Mouse (Mus musculus) gastrocnemius, adult 2 months (tissue): Measurements from ENCODE around the gene Usp29. TPM values are rescaled to one million over a fixed set of nuclear protein-coding genes. Genes with fewer than 3 reads are reported as not detected.
A peak's percentile ranks its signal among the peaks of the same experiment; 100 is the strongest.

Experiments
- DNase-seq: peaks from one replicate; pipeline ENCODE4 v3.0.0; 2022
- H3K27ac ChIP-seq: fragments of 200-600 bp; 2 replicates; pipeline ENCODE4 v1.8.1; 2022; ENCODE audit warnings: mild to moderate bottlenecking
- H3K4me3 ChIP-seq: fragments of 200-600 bp; 2 replicates; pipeline ENCODE4 v1.8.1; 2022; ENCODE audit warnings: mild to moderate bottlenecking, moderate library complexity
- CTCF ChIP-seq: fragments of 200-600 bp; IDR thresholded peaks from 2 replicates; pipeline ENCODE4 v1.8.1; 2022; ENCODE audit warnings: antibody characterized with exemption, mild to moderate bottlenecking, moderate library complexity
- intact Hi-C: fragments of 180-260 bp; cut with DNase I; formaldehyde crosslinking; loops from one replicate; pipeline ENCODE4 v1.15.1; 2025
- total RNA-seq, 2 experiments: library from RNA; stranded (reverse); gene quantifications; 2 replicates each; pipeline ENCODE4 v1.2.3; 2021

Gene Usp29
- total RNA-seq, 2 experiments from 2014 or later = 0.05 to 0.14 TPM

DNA sequence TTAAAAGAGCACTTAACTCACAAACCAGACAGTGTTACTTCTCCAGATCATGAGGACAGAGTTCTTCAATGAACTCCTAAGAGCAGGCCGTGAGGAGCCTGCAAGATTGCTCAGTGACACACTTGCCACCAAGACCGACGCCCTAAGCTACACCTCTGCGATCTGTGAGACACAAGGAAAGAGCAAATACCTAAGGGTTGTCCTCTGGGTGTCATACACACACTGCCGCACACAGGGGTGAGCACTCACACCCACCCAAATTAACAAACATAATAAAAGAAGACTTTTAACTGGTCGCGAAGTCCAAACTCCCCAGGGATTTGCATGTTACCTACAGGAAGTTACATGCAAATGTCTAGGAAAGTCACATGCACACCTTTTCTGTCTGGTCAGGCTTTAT, 170.3 kb downstream of the Usp29 start:
- Histone ChIP-seq H3K4me3 (no peak overlapping the region), H3K27ac (no peak overlapping the region)
- DNase-seq = no peak
- no peak for TF ChIP-seq CTCF
- intact Hi-C loops = no loop called here

- H3K4me3 ChIP-seq = no peak overlapping the region
- no peak overlapping the region for H3K27ac ChIP-seq
- intact Hi-C loops = no loop called here
- no peak for TF ChIP-seq CTCF
- DNase-seq = no peak
Observed at GRCm38 (mm10) chr7:6903489-6903888, 173.1 kb downstream of the Usp29 start.

- intact Hi-C loops = loop anchor here (10.0 kb wide), 1 partner anchor 86 kb away; no protein-coding TSS in a partner anchor
- TF ChIP-seq CTCF = no peak
- no peak overlapping the region for H3K4me3 ChIP-seq
- no peak for DNase-seq
- no peak overlapping the region for H3K27ac ChIP-seq
Observed at GRCm38 (mm10) chr7:6910527-6910926, 180.1 kb downstream of the Usp29 start.

GRCm38 (mm10) chr7:6911731-6912130, 181.4 kb downstream of the Usp29 start:
- Histone ChIP-seq H3K27ac (no peak overlapping the region), H3K4me3 (no peak overlapping the region)
- DNase-seq = no peak
- intact Hi-C loops = loop anchor here (10.0 kb wide), 1 partner anchor 87 kb away; no protein-coding TSS in a partner anchor
- TF ChIP-seq CTCF = no peak

DNA sequence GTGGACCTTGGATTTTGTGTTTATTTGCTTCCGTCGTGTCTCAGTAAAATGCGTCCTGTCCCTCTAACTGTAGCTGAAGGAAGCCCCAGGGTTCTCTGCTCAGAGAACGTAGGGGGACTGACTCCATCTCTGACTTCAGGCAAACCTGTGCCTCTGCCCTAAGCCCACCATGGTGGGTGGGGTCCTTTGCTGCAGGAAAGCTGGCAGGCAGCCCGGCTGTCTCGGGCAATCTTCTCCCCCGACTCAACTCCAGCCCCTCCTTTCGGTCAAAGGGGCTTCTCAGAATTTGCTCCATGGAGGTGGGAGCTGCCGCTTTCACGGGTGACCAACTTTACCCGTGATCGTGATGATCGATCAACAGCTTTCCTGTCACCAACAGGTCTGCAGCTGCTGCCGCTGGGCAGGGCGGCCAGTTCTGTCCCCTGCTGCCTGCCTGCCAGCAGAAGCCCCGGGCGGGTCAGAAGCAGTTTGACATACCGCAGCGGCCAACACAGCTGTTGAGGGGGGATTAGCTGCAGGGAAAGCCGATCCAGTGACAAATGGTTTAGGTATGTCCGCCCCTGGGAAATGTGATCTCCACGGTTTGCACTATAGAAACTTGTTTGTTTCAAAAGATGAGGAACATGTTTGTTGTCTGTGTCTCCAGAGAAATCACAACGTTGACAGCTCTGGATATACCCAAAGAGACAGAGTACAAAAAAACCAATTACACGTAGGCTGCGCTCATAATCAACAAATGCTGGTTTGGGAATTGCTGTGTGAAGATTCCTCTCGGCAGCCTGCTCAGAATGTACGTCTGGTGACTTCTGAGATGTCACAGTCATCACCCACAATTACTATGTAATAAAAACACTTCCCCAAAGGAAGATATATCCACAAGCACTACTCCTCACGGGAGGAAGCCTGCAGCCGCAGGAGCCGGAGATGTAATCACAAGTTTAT, 183.3 kb downstream of the Usp29 start:
- no peak for TF ChIP-seq CTCF
- peak overlapping the region; percentile 68 for H3K4me3 ChIP-seq
- peak overlapping the region; percentile 58 for H3K27ac ChIP-seq
- intact Hi-C loops = loop anchor here (10.0 kb wide), 1 partner anchor 89 kb away; no protein-coding TSS in a partner anchor
- peak; percentile 61 for DNase-seq

- TF ChIP-seq CTCF = no peak
- DNase-seq = no peak
- H3K4me3 ChIP-seq = no peak overlapping the region
- H3K27ac ChIP-seq = no peak overlapping the region
- intact Hi-C loops = loop anchor here (5.0 to 10.0 kb wide), 3 partner anchors 92 to 555 kb away; partner anchors contain the start of gene Zfp78
Observed at GRCm38 (mm10) chr7:6917126-6917525, 186.7 kb downstream of the Usp29 start.

GRCm38 (mm10) chr7:6918267-6918666, 187.9 kb downstream of the Usp29 start:
- DNase-seq = peak; percentile 86
- intact Hi-C loops = loop anchor here (2.0 to 10.0 kb wide), 5 partner anchors 93 to 556 kb away; partner anchors contain the start of genes Peg3, Usp29 and Zfp78
- peak; percentile 83 for TF ChIP-seq CTCF
- Histone ChIP-seq H3K4me3 (no peak overlapping the region), H3K27ac (no peak overlapping the region)

- DNase-seq = no peak
- H3K27ac ChIP-seq = no peak overlapping the region
- intact Hi-C loops = loop anchor here (2.0 to 10.0 kb wide), 5 partner anchors 94 to 557 kb away; partner anchors contain the start of genes Peg3, Usp29 and Zfp78
- no peak for TF ChIP-seq CTCF
- no peak overlapping the region for H3K4me3 ChIP-seq
Observed at GRCm38 (mm10) chr7:6919131-6919870, 188.9 kb downstream of the Usp29 start.

DNA sequence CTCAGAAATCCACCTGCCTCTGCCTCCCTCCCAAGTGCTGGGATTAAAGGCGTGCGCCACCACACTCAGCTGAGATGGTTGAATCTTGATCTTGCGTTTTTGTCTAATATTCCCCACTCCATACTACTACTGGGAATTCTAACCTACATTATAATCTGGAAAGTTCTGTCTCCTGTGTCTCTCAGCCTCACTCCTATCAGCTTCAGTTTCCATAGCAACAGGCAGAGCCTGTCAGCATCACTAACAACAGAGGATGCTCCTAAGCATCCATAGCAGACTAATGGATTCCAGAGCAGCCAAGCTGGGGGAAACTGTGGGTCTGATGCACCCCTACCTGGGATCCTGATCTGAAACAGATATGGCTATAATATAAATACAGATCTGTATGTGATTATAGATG, 193.1 kb downstream of the Usp29 start:
- H3K4me3 ChIP-seq = no peak overlapping the region
- H3K27ac ChIP-seq = no peak overlapping the region
- TF ChIP-seq CTCF = no peak
- intact Hi-C loops = no loop called here
- no peak for DNase-seq

DNA sequence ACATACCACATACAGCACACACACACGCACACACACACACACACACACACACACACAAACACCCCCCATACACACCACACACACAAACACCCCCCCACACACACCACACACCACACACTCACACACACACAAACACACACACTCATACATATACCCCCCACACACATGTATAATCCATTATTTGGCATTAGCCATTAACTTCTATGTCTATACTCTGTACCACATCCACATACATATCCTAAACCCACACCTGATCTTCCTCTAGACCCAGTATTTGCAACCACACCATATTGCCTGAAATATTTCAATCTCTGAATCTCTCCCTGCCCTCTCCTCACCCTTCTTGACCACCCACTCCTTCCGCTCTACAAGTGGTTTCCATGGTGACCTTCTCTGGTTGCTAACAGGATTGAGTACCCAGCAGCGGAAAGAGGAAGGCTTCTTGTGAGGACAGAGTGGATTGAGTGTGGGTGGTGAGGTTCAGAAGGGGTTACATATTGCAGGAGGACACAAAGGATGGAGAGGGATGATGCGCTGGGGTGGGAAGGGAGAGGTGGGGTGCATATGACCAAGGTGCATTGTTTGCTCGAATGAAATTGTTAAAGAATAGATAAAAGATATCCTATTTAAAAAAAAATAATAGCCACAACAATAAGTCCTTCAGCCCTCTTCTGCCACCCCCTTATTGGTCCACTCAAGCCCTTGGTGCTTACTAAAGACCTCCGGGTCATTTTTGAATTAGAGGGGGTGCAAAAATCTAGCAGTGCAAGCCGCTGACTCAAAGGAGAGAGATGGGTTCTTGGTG, 195.8 kb downstream of the Usp29 start:
- intact Hi-C loops = no loop called here
- no peak for DNase-seq
- Histone ChIP-seq H3K27ac (no peak overlapping the region), H3K4me3 (no peak overlapping the region)
- no peak for TF ChIP-seq CTCF

GRCm38 (mm10) chr7:6926731-6926995, 196.3 kb downstream of the Usp29 start:
- DNase-seq = no peak
- no peak overlapping the region for H3K27ac ChIP-seq
- intact Hi-C loops = no loop called here
- H3K4me3 ChIP-seq = no peak overlapping the region
- TF ChIP-seq CTCF = no peak

DNA sequence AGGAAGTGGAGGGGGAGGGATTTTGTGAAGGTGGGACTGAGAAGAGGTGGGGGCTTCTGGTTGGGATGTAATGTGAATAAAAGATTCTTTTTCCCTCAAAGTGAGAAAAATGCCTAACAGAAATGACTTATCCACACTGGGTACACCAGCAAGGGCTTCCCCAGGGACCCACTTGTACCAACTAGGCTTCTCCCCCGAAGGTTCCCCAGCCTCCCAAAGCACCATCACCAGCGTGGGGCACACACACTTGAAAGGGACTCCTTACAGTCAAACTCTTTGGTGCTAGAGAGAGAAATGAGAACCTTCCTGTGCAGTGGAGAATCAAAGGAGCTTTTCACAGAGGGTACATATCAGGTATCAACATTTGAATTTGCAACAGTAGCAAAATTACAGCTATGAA, 198.9 kb downstream of the Usp29 start:
- no peak overlapping the region for H3K4me3 ChIP-seq
- intact Hi-C loops = no loop called here
- no peak for TF ChIP-seq CTCF
- H3K27ac ChIP-seq = no peak overlapping the region
- DNase-seq = no peak
